Mouse (Mus musculus): ENCODE measurements around the gene Plekhg2.

GRCm38 (mm10) chr7:28401030-28401429 is 28.6 kb upstream of the Plekhg2 start:
- TF ChIP-seq POLR2A (IDR thresholded peaks at IDR 0.05; ENCODE audit: insufficient read depth, low read depth, low read length) (no peak), CTCF (IDR thresholded peaks at IDR 0.05) (no peak), EP300 (IDR thresholded peaks at IDR 0.05; ENCODE audit: insufficient read depth, low read depth, low read length) (no peak)
